Mouse (Mus musculus): ENCODE results near the gene Zdhhc3.

- TF ChIP-seq TCF3 (IDR thresholded peaks at IDR 0.05; ENCODE audit: insufficient read length, low read depth) (no peak), POLR2A (IDR thresholded peaks at IDR 0.05; ENCODE audit: insufficient read length, low read depth) (no peak), CEBPB (IDR thresholded peaks at IDR 0.05; ENCODE audit: insufficient read depth, poor library complexity, severe bottlenecking) (no peak), MAX (IDR thresholded peaks at IDR 0.05; ENCODE audit: low read depth) (no peak), E2F4 (IDR thresholded peaks at IDR 0.05; ENCODE audit: insufficient read depth) (no peak), USF1 (IDR thresholded peaks at IDR 0.05; ENCODE audit: low read depth) (no peak), POLR2AphosphoS2 (IDR thresholded peaks at IDR 0.05; ENCODE audit: insufficient read length, low read depth) (no peak), MYOG (IDR thresholded peaks at IDR 0.05; ENCODE audit: control insufficient read depth in 1 of 3, insufficient read depth in 1 of 3, insufficient read length in 2 of 3, low read depth in 2 of 3) (no peak)
Observed at GRCm38 (mm10) chr9:123103425-123103824, 9.6 kb downstream of the Zdhhc3 start.

Measured in myocyte (in vitro differentiated cells).